Mouse (Mus musculus): ENCODE results near the gene Camk1.
"Not testable (repeated sequence)": the region's sequence is repeated elsewhere in the genome, so short reads cannot be mapped to it uniquely, and the experiment has no call there.

The Camk1 gene

DNA sequence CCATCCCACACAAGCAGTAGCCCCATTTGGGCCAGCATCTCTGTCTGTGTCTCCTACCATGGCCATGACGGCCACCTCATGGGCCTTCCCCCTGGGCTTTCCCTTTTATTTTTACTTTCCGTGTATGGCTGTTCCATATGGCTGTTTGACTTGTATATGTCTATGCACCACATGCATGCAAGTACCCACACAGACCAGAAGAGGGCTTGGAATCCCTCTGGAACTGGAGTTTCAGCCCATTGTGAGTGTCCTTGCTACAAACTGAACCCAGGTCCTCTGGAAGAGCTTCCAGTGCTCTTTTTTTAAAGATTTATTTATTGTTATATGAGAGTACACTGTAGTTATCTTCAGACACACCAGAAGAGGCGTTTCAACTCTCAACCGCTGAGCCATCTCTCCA is 17.7 kb upstream of the Camk1 start:
- DNase-seq (ENCODE audit: low read depth, low spot score): peak; percentile 24

DNA sequence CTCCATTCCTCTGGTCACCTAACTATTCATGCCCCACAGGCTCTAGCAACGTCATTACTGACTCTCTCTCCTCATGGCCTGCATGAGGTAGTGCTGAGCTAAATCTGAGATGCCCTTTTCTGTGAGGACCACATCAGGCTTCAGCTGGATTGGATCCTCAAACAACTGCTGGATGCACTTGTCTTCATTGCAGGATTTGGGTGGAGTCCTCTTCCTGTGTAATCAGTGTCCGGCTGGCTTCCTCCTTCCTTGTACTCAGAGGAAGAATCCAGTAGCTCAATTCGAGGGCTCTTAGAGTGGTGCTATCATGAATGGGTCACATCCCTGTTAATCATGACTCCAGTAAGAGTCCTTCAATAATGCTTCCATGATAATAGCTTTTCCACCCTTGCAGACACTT is 9.9 kb upstream of the Camk1 start:
- DNase-seq (ENCODE audit: low read depth, low spot score): no peak

DNA sequence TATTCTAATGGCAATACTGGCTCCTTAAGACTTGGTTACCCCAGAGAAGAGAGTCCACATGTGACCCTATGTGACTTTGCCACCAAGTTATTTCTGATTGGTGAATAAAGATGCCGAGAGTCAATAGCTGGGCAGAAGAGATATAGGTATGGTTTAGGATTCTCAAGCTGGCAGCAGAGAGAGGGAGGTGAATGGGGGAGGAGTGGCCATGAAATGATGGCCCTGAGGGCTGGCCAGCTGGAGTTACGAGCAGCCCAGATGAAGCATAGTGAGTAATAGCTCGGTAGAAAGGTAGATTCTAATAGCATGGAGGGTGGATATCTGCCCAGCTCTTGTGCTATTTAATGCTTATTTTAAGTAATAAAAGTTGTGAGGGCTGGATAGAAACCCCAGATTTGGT is 9.0 kb upstream of the Camk1 start:
- DNase-seq (ENCODE audit: low read depth, low spot score): no peak

DNA sequence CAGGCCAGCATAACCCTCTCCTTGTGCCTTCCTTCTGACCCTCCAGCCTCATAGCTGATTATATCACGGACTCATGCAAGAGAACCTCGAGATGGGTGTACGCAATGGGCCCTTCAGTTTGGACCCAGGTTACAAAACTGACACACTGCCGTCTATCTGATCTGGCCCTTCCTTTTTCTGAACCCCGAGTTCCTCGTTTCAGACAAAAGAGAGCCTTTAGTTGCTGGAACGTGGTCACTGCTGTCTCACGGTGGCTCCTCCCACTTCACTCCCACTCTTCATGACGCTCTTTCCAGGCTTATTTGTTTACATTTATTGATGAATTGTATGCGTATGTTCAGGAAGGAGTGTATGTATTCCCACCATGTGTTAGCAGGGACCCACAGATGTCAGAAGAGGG is 7.9 kb upstream of the Camk1 start:
- DNase-seq (ENCODE audit: low read depth, low spot score): no peak

DNA sequence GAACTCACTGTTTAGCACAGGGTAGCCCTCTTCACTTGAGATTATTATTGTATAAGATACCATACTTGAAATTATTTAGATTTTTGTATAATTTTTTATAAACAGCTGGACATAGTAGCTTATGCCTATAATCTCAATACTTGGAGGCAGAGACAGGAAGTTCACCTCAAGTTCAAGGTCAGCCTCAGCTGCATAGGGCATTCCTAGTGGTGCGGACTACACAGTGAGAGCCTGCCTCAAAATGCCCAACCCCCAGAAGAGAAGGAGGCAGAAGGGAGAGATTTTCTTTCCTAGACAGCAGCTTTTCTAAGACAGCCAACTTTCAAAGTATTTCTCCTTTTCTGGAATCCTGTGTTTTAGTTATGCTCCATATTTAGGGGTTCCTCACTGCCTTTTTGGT is 7.4 kb upstream of the Camk1 start:
- no peak for DNase-seq (ENCODE audit: low read depth, low spot score)

DNA sequence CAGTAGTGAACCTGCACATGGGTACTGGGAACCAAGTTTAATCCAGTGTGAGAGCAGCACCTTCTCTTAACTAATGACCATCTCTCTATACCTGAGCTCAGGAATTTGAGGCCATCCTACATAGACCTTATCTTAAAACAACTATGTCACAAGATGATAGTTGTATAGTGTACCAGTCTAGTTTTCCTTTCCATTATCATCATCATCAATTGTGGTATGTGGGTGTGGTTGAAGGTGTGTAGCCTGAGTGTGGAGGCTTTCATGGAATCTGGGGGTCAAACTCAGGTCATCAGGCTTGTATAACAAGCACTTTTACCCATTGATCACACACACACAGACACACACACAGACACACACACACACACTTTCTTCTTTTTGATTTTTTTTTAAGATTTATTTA is 6.8 kb upstream of the Camk1 start:
- DNase-seq (ENCODE audit: low read depth, low spot score): no peak

DNA sequence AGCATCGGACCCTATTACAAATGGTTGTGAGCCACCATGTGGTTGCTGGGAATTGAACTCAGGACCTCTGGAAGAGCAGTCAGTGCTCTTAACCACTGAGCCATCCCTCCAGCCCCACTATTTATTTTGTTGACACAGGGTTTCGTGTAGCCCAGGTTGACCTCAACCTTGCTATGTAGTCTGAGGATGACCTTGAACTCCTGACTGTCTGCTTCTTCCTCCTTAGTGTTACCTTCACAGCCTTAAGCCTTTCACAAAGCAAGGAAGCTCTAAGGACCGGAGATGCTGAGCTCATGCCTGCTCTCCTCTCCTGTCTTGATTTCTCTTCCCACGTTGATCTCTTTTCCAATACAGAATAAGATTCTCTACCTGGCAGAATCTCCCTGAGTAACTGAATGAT is 3.1 kb upstream of the Camk1 start:
- DNase-seq (ENCODE audit: low read depth, low spot score): no peak

DNA sequence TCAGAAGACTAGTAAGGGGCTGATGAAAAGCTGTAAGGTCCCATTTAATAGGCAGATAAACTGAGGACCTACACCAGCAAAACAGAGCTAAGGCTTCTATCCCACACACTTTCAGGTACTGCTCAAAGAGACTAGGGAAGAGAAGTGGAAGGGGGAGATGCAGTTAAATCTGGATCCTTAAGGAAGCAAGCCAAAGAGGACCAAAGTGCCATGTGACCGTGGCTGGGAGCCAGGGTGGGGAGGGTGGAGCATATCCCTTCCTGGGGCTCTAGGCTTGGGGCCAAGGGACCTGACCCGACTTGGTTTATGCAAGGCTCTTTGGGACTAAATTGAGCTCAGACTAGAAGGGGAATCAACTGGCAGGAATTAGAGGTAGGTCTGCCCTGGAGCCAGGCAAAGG is 537 bp upstream of the Camk1 start:
- DNase-seq (ENCODE audit: low read depth, low spot score): no peak

DNA sequence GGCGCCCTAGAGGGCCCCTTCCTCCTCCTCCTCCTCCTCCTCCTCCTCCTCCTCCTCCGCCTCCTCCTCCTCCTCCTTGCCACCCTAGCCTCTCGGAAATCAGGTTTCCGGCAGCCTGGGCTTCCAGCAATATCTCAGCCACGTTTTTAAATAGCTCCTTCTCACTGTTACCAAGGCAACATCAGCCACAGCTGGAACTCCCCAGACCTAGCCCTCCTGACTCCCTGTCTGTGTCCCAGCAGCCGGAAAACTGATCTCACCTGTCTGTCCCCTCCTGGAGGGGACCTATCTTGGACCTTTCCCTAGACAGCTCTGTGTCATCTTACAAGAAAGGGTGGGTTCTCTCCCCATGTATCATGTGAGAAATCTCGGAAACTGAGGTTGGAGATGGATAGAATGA is 1.5 kb downstream of the Camk1 start:
- no peak for DNase-seq (ENCODE audit: low read depth, low spot score)

DNA sequence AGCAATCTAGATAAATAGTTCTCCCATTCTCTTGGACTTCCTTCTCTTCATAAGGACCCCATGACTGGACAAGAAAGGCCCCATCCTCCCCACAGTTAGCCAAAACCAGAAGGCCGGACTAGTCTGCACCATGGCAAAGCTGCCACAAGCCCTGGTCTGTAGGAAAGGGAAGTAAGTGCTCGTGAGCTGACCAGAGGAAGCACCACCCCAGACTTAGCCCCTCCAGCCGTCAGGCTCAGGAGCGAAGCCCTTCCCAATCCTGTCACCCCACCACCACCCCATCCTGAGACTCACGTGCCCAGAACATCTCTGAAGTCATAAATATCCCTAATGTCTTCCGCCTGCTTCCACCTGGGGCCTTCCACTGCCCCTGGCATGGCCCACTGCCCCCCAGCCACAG is 2.2 kb downstream of the Camk1 start:
- no peak for DNase-seq (ENCODE audit: low read depth, low spot score)

DNA sequence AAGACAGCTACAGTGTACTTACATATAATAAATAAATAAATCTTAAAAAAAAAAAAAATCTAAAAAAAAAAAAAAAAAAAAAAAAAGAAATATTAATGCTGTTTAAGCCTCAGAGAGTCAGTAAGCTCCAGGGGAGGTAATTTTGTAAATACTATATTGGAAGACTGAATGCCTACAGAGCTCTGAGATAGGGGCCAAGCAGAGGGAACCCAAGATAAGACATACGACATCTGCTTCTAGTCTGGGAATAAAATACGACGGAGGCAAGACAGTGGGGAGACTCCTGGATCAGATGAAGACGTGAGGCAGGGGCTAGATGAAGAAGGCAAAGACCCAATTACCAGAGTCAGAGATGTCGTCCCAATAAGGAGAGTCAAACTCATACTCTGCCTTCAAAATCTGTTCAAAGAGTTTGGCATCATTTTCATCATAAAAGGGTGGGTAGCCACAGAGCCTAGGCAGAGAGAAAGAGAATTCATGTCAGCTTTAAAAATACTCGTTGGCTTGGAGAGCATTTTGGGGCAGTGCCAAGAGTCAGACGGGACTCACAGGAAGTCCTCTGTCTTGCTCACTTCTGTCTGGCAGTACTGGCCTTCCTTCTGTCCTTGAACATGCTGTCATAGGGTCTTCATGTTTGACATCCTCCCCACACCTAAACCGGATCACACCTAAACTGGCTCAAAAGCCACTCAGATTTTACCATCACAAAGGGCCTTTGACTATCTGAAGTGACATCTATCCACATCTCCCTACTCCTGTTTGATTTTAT is 6.7 kb downstream of the Camk1 start:
- no peak for DNase-seq (ENCODE audit: low read depth, low spot score)

DNA sequence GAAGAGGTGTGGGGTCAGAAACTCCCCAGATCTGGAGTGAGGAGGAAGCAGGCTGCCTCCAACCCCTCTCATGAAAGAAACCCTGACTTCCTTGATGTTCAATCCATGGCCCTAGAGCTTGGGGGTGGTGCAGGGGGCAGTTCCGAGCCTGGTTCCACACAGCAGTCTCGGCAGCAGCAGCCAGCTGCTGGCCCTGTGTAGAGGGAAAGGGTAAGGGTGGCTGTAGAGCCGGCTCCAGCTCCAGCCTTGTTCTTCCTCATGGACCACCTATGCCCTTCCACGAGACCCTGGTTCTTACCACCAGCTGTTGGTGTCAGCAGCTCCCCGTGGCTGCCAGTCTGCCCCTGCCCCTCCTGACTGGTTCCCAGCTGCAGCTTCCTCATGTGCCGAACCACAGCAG is 9.6 kb downstream of the Camk1 start:
- DNase-seq (ENCODE audit: low read depth, low spot score): no peak

DNA sequence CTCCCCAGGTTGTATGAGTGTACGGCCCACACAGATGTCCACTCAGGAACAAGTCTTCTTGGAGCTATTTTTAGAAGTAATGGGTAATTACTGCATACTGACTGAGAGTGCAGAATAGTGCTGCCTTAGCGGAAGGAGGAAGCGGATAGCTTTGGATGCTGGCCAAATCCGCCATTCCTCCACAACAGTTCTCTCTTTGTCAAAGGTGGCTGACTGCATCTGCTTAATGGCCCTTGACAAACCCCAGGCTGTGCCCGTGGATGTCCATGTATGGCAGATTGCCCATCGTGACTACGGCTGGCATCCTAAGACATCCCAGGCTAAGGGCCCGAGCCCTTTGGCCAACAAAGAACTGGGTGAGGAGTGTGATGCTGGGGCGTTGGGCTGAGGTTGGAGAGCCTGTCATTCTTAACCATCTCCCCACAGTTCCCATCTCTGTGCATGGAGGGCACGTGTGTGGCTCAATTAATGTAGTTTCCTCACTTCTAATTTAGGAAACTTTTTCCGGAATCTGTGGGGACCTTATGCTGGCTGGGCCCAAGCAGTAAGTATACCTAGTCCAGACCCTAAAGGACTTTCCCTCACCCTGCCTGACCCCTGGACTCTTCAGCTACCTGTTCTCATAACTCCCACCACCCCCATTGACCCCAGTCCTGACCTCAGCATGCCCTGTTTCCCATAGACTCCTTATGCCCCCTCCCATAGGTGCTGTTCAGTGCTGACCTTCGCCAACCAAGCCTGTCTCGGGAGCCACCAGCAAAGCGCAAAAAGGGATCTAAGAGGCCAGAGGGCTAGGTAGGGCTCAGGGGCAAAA is 10.4 kb downstream of the Camk1 start:
- DNase-seq (ENCODE audit: low read depth, low spot score): no peak

DNA sequence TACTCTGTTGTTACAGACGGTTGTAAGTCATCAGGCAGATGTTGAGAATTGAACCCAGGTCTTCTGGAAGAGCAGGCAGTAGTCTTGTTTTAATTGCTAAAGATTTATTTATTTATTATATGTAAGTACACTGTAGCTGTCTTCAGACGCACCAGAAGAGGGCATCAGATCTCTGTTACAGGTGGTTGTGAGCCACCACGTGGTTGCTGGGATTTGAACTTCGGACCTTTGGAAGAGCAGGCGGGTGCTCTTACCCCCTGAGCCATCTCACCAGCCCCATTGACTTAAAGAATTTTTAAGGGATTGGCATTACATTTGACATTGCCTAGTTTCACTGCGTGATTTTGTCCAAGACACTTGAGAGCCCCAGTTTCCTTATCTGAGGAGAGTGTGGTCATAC is 11.1 kb downstream of the Camk1 start:
- DNase-seq (ENCODE audit: low read depth, low spot score): not testable (repeated sequence)

DNA sequence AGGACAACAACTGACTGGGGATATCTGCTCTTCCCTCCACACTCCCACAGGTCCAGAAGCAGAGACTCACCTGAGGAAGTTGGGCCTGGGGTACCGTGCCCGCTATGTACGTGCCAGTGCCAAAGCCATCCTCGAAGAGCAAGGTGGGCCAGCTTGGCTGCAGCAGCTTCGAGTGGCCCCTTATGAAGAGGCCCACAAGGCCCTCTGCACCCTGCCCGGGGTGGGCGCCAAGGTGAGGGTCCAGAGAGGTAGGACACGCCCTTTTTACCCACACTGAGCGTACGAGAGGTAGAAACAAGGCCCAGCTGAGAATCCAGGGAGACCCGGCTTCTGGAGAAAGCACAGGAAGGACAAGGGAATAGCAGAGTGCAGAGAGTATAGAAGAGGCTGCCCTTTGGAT is 12.1 kb downstream of the Camk1 start:
- DNase-seq (ENCODE audit: low read depth, low spot score): no peak

DNA sequence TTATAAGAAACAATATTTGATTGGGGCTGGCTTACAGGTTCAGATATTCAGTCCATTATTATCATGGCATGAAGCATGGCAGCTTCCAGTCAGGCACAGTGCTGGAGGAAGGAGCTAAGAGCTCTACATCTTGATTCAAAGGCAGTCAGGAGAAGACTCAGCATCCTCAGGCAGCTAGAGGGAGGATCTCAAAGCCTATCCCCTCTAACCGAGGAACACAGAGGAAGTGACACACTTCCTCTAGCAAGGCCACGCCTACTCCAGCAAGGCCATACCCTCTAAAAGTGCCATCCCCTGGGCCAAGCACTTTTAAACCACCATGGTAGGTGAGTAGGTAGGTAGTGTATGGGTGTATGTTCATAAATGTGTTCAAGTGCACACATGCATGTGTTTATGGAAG is 13.2 kb downstream of the Camk1 start:
- DNase-seq (ENCODE audit: low read depth, low spot score): peak; percentile 71

DNA sequence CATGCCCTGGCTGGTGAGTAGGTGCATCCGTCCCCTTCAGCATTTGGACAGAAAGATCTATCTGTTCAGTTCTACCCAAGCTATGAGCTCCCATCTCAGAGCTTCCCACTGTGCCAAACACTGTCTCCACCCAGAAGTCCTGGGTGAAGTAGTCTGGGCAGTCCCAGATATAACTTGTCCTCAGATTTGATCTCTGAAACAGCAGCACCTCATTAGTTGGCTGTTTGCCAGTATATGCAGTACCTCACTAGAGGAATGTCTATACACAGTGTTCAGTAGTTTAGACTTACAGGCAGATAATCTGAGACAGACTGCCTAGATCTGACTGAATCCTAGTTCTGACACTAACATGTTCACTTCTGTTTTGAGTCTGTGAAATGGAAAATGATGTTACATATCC is 14.4 kb downstream of the Camk1 start:
- DNase-seq (ENCODE audit: low read depth, low spot score): no peak

DNA sequence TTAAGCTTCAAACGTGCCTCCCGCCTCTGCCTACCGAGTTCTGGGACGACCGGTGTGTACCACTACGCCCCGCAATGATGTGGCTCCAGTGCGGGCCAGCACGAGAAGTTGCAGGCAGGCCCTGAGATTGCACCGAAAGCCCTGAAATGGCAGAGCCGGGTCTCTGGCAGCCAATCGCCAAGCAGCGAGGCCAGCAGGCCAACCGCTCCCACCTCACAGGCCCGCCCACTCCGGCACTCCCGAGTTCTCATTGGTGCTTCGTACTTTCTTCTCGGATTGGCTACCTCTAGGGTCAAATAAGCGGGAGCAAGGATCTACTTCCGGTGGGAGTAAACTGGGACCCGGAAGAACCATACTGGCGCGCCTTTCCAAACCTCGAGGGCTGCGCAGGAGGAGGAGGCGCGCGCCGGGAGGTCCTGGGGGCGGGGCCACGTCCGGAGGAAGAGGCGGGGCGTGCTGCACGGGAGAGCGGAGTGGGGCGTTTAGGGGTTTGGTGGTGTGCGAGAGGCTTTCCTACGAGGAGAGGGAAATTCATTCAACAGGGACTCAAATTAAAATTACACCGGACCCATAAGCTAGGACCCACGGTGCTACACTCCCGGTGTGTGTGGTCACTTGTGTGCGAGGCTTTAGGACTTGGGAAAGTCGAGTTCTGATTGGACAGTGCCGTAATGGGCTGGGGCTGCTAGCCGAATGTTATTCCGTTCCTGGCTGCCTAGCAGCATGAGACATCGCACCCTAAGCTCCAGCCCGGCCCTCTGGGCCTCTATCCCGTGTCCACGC is 17.1 kb downstream of the Camk1 start, which contains the start of gene Ogg1:
Gene Ogg1, plus strand, starts transcription at position 440 of the 783 bp plus-strand sequence.
- peak; percentile 99 for DNase-seq (ENCODE audit: low read depth, low spot score)

DNA sequence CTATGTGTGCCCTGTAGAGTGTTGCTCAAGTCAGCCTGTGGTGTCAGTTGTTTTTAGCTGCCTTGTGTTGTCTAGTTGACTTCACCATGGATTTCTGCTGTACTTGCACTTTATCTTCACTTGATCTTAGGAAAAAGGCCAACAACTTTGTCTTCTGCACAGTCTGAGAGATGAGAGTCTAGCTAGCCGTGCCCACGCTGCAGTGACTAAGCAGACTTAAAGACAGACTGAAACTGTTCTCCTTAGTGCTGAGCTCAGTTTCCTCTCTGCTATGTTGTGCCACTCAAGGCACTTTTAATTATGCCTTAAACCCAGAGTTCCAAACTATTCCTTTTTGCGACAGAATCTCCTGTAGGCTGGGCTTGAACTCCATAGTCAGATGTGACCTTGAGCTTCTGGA is 27.8 kb downstream of the Camk1 start:
- no peak for DNase-seq (ENCODE audit: low read depth, low spot score)

DNA sequence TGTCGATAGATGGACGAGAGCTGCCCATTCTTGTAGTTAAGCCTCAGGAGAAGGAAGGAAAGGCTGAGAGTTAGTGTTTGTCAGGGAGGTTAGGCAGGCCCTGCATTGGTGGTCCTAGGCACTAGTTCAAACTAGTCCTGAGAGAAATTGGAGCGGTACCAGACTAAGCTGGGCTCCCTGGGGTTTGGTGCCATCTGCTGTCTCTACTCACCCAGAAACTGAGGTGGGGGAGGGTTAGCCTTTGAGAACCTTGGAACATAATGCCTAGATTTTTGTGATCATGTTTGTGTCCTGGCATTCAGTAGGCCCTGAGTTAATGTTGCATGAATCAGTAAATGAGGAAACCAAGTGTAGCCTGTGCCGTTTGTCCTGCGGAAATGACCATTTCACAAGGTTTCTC is 35.6 kb downstream of the Camk1 start:
- peak; percentile 65 for DNase-seq (ENCODE audit: low read depth, low spot score)

DNA sequence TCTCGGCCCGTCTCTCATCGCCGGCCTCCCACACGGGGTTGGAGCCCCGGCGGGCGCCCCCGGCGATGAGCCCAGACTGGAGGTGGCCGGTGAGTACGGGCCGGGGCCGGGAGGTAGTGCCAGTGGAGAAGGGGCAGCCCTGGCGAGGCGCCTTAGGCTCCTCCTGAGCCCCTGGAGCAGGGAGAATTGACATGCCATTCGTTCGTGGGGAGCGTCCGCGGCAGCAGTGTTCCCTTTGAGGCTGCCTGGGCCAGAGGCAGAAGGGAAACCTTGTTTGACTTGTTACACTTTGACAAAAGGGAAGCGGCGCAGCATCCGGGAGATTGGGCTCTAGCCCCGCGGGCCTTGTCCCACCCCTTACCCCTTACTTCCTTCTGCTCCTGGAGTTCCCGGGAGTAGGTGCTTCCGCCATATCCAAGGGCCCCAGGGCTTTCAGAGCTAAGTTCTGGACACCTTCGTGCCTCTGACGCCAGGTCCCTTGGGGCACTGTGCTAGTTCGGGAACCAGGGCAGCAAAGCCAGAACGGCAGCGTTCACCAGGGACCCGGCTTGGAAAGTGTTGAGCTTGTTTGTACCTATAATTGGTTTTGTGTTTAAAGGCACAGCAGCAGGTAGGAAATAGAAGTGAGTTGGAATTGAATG is 36.2 kb downstream of the Camk1 start:
- peak; percentile 71 for DNase-seq (ENCODE audit: low read depth, low spot score)

DNA sequence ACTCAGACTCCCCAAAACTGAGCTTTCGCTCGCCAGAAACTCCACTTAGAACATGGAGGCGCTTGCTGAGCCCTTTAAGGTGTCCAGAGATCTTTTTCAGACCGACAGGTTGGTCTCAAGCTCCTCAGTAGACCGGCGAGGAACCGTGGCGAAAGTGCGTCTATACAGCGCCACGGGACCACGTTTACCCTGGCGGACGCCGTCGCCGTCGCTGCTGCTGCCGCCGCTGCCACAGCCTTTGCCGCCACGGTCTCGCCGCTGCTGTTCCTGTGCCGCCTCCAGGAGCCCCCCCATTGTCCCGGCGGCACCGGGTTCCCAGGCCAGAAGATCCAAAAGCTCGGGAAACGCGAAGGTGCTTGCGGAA is 36.8 kb downstream of the Camk1 start, which contains the start of gene Brpf1:
Gene Brpf1, plus strand, starts transcription at position 152 of the 364 bp plus-strand sequence.
- no peak for DNase-seq (ENCODE audit: low read depth, low spot score)

Data from A20 (cell line).